Mouse (Mus musculus): ENCODE data around the gene Gm27021.

Gm27021 gene

DNA sequence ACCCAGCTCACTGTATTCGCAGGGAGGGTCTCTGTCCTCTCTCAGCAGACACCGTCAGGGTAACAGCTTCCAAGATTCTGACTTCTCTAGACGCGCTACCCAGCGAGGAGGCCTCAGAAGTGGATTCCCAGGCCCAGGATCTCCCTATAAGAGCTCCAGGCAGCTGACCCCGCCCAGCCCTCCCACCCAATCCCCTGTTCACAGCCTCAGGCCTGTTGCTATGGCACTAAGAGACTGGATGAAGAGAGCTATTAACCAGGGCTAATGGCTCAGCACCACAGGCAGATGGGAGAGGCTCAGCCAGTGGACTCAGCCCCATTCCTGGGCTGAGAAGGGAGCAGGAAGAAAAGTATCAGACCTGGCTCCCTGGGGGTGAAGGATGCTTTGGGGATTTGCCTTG, 65.2 kb downstream of the Gm27021 start:
- no peak for DNase-seq (ENCODE audit: low spot score in 2 of 2)

DNA sequence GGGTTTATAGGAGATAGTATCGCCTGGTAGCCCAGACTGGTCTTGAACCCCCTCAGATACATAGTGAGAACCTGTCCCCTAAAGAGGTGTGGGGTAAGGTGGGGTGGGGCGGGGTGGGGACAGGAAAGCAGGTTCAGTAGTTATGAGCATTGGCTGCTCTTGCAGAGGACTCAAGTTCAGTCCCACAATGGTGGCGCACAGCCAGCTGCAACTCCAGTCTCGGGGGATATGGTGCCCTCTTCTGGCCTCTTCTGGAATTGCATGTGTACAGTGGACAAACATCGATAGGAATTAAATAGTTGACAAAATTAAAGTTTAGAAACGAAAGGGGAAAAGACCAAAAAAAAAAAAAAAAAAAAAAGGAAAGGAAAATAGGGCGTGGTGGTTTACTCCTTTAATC, 68.4 kb downstream of the Gm27021 start:
- DNase-seq (ENCODE audit: low spot score in 2 of 2): peak; percentile 63 to 64

GRCm38 (mm10) chr8:120598579-120598978, 69.3 kb downstream of the Gm27021 start:
- DNase-seq (ENCODE audit: low spot score in 2 of 2): no peak

GRCm38 (mm10) chr8:120595963-120596362, 71.9 kb downstream of the Gm27021 start:
- no peak for DNase-seq (ENCODE audit: low spot score in 2 of 2)

GRCm38 (mm10) chr8:120594571-120594970, 73.3 kb downstream of the Gm27021 start:
- no peak for DNase-seq (ENCODE audit: low spot score in 2 of 2)

DNA sequence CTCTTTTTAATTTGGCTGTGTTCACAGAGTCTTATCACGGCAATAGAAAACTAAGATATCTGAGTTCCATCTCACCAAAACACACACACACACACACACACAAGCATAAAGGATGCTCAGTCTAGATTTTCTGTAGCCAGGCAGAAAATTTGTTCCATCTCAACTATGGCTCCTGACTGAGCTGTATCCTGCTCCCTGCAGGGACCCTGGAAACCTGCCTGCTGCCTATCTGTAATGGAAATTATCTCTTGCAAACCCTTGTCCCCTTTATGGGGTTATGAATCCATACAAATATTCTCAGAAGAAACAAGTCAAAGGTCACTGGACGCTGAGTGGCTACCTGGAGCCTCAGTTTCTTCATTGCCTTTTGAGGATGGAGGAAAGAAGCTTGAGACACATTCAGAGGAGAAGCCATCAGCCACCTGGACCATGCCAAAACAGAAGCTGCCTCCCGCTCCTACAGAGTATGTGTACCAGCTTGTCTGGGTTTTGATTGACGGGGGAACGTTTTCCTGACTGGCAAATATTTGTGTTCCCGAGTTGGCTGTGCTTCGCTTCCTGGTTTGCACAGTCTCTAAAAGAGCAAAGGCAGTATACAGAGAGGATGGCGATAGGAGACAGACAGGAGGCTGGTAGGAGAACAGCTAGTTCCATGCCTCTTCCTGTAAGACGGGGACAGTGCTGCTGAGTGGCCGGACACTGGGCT, 76.1 kb downstream of the Gm27021 start:
- DNase-seq (ENCODE audit: low spot score in 2 of 2): no peak

- DNase-seq (ENCODE audit: low spot score in 2 of 2): no peak
Measured at GRCm38 (mm10) chr8:120589921-120590320, 78.0 kb downstream of the Gm27021 start.

- peak; percentile 97 to 100 for DNase-seq (ENCODE audit: low spot score in 2 of 2)
Measured at GRCm38 (mm10) chr8:120588908-120589771, 78.7 kb downstream of the Gm27021 start, which contains the start of gene Gins2. Gene Gins2, minus strand, starts transcription at chr8:120589304.

- DNase-seq (ENCODE audit: low spot score in 2 of 2): no peak
Measured at GRCm38 (mm10) chr8:120585521-120585920, 82.4 kb downstream of the Gm27021 start.

DNA sequence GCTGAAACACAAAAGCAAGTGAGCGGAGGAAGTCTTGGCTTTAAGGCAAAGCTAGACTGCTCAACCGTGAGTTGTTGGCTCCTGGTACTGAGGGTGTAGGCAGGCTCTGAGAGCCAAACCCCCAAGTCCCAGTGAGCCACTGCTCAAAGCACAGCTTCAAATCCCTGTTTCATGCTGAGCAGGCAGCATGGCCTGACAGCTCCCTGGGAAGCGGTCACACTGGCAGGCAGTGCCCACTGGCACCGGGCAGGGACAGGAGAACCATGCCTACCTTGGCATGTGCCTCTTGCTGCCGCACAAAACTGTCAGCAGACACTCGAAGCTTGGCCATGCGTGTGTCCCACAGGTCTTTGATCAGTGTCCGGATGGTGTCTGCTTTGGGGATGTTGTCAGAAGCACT, 86.1 kb downstream of the Gm27021 start:
- no peak for DNase-seq (ENCODE audit: low spot score in 2 of 2)

DNA sequence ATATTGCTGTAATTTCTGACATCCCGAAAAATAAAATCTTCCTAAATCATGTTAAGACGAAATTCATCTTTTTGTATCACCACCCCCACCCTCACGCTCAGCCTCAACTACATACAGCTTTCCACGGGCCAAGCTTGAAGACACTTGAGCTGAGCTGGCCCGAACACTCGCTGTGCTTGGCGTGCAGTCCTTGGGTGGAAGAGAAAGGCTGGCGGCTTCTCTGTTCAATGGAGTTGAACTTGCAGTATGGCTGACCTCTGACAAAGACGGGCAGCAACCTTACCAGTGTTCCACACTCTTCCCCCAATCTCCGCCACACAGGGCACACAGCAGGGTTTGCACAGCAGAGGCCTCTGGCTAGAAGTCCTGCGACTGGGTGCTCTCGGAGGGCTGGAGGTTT, 86.5 kb downstream of the Gm27021 start:
- DNase-seq (ENCODE audit: low spot score in 2 of 2): no peak

DNA sequence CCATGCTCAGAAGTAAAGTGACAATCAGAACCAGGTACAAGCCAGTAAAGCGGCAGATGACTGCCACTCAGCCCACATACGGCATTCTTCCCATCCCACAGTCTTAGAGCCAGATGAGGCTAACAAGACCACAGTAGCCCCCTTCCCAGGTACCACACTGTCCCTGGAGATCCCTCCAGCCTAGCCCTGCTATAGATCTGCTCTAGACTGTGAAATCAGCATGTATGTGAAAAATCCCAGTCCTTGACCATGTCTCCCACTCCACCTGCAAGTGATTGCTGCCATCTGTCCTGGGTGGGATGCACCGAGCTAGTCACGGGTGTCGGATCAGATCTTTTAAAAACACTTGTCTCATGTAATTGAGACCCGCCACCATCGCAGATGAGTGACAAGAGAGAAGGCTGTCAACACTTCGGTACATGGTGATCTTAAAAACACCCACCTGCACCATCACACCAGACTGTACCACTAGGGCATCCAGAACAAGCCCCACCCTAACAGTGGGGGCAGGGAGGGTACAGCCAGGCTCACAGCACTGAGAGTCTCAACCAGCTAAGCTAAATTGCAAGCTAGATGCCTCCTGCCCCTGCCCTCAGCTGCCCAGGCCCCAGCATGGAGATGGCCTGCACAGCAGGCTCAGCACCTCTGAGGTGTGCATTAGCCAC, 87.4 kb downstream of the Gm27021 start:
- DNase-seq (ENCODE audit: low spot score in 2 of 2): no peak

DNA sequence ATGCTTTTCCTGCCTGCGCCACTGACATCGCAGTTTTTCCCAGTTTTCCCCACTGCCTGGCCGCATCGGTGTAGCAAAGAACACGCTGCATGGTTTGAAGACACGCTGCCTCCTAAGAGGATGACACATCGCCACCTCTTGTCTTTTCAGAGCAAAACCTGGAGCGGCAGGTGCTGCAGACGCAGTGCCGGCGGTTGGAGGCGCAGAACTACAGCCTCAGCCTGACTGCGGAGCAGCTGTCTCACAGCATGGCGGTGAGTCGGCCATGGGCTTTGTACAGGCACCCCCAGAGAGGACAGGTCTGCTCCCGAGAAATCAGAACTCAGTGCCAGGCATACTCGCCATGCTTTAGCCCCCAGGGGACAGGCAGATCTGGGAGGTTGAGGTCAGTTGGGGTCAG, 90.1 kb downstream of the Gm27021 start:
- no peak for DNase-seq (ENCODE audit: low spot score in 2 of 2)

DNA sequence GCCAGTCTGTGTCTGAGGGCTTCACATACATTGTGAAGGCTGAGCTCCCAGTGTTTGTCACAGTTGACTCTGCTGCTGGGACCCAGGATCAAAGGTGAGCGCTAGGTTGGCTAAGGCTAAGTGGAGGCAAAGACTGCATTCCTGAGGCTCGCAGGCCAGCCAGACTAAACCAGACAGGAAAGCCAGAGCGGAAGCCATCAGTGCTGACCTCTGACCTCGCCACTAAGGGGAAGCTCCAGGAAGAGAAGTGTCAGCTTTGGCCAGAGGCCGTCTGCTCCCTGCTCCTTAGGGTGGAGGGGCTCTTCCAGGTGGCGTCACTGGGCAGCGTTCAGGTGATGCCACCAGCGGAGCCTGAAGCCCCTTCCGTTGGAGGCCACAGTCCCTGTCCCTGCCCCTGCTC, 92.1 kb downstream of the Gm27021 start:
- no peak for DNase-seq (ENCODE audit: low spot score in 2 of 2)

DNA sequence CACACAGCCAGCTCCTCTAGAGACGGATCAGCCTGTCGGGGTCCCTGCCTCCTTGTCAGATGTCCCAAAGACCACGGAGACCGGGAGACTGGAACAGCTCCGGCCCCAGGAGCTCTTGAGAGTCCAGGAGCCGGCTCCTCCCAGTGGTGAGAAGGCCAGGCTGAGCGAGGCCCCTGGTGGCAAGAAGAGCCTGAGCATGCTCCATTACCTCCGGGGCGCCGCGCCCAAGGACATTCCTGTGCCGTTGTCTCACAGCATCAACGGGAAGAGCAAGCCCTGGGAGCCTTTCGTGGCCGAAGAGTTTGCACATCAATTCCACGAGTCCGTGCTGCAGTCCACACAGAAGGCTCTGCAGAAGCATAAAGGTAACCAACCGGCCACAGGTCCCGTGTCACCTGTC, 92.9 kb downstream of the Gm27021 start:
- no peak for DNase-seq (ENCODE audit: low spot score in 2 of 2)

- DNase-seq (ENCODE audit: low spot score in 2 of 2): no peak
Measured at GRCm38 (mm10) chr8:120573866-120574265, 94.0 kb downstream of the Gm27021 start.

- DNase-seq (ENCODE audit: low spot score in 2 of 2): no peak
Measured at GRCm38 (mm10) chr8:120572534-120572933, 95.3 kb downstream of the Gm27021 start.

- no peak for DNase-seq (ENCODE audit: low spot score in 2 of 2)
Measured at GRCm38 (mm10) chr8:120571561-120571960, 96.3 kb downstream of the Gm27021 start.

DNA sequence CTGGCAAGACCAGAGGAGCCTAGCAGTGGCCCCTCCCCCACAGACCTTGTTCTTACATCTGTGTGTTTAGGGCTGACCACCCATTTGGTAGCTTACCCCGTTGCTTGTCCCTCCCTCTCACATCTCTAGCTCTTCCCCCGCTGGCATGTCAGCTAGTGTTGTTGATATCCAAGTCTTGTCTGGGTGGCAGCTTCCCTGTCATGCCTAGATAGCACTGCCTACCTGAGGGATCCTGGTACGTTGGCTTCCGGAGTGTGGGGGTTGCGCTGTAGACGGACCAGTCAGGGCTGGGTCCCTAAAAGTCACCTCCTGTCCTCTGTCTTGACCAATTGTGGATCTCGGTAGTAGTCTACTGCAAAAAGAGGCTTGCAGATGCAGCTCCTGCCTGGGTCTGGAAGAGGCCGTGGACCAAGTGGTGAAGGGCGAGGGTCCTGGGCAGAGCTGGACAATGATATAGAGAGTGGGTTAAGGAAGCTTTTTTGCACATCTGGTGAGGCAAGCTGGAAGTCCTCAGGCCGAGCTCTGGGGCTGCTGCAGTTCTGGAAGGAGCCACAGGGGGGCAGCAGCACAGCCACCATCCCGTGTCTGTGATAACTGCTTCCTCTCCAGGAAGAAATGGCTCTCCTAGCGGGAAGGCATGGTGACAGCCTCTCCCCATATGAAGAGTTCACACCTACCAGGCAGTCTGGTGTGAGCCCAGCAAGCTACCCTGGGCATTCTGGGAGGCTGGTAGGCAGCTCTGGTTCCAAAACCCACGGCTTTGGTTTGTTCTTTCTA, 97.8 kb downstream of the Gm27021 start:
- peak; percentile 50 to 59 for DNase-seq (ENCODE audit: low spot score in 2 of 2)

- DNase-seq (ENCODE audit: low spot score in 2 of 2): no peak
Measured at GRCm38 (mm10) chr8:120569123-120569522, 98.8 kb downstream of the Gm27021 start.

- DNase-seq (ENCODE audit: low spot score in 2 of 2): no peak
Measured at GRCm38 (mm10) chr8:120568164-120568798, 99.6 kb downstream of the Gm27021 start.
